Mouse (Mus musculus): ENCODE measurements around the gene Ipmk. TPM values are rescaled to one million over a fixed set of nuclear protein-coding genes. Genes with fewer than 3 reads are reported as not detected.

Ipmk gene
- polyA plus RNA-seq, 1 experiment: 12.0 TPM

Other genes with a start within 250 kb of the Ipmk start
- 28.5 and 41.3 TPM in 2 replicates for gene Bicc1, start 188.1 kb upstream of the Ipmk start, polyA plus RNA-seq (2012; rRNA removed)
- gene Tfam, start 109.5 kb upstream of the Ipmk start, polyA plus RNA-seq (2012; rRNA removed): 25.8 and 28.5 TPM in 2 replicates
- 79.4 and 103 TPM in 2 replicates for gene Ube2d1, start 62.5 kb upstream of the Ipmk start, polyA plus RNA-seq (2012; rRNA removed)
- 122 and 128 TPM in 2 replicates for gene Cisd1, start 2.8 kb upstream of the Ipmk start, polyA plus RNA-seq (2012; rRNA removed)

Data from urinary bladder, adult 2 months (tissue).